Mouse (Mus musculus) megakaryocyte-erythroid progenitor cell, adult 5-6 weeks (primary cell): ENCODE data around the gene Uts2r. TPM values are rescaled to one million over a fixed set of nuclear protein-coding genes. Genes with fewer than 3 reads are reported as not detected.
A peak's percentile ranks its signal among the peaks of the same experiment; 100 is the strongest.

Experiments used
- ATAC-seq: replicated peaks from 2 replicates; pipeline ENCODE4 v1.8.0; 2016; ENCODE audit warnings: mild to moderate bottlenecking, inconsistent platforms; ENCODE audit not compliant: severe bottlenecking, poor library complexity, low FRiP score, low TSS enrichment
- total RNA-seq, 2 experiments: library from RNA; stranded (forward) in 1 of 2; stranded (reverse) in 1 of 2; fragments of 200-1000, 215-1000 nt in 1 of 2; fragments of >200 nt in 1 of 2; fragmentation: Nextera tagmentation in 1 of 2; gene quantifications; 2 replicates each; pipeline ENCODE4 v1.2.3; 2014 to 2017

Gene Uts2r
- total RNA-seq (2014; fragmentation: Nextera tagmentation) (not detected in 2 replicates), total RNA-seq (2017) (not detected in 2 replicates)

GRCm38 (mm10) chr11:121159971-121160370 lies at the start of gene Uts2r:
Uts2r (plus strand) TSS chr11:121160271.
- no peak for ATAC-seq

- ATAC-seq = no peak
Observed at GRCm38 (mm10) chr11:121111051-121111450, 49.0 kb upstream of the Uts2r start.

- ATAC-seq = no peak
Observed at GRCm38 (mm10) chr11:121111601-121112000, 48.5 kb upstream of the Uts2r start.

- no peak for ATAC-seq
Observed at GRCm38 (mm10) chr11:121112091-121112775, 47.8 kb upstream of the Uts2r start.

GRCm38 (mm10) chr11:121118106-121118505 lies 42.0 kb upstream of the Uts2r start:
- ATAC-seq = no peak

GRCm38 (mm10) chr11:121118577-121118976 lies 41.5 kb upstream of the Uts2r start, which contains the start of gene Tex19.2:
Tex19.2 (minus strand) TSS chr11:121118677.
- ATAC-seq = no peak

GRCm38 (mm10) chr11:121121151-121121550 lies 38.9 kb upstream of the Uts2r start:
- no peak for ATAC-seq

GRCm38 (mm10) chr11:121122024-121122670 lies 37.9 kb upstream of the Uts2r start:
- ATAC-seq = peak; percentile 73

GRCm38 (mm10) chr11:121123438-121123837 lies 36.6 kb upstream of the Uts2r start:
- ATAC-seq = no peak

GRCm38 (mm10) chr11:121125522-121126172 lies 34.4 kb upstream of the Uts2r start:
- no peak for ATAC-seq

- ATAC-seq = 0 out of 2 replicates have a peak, but pooled peaks have one; percentile 48
Observed at GRCm38 (mm10) chr11:121126395-121126794, 33.7 kb upstream of the Uts2r start.

GRCm38 (mm10) chr11:121127441-121127840 lies 32.6 kb upstream of the Uts2r start:
- no peak for ATAC-seq

- no peak for ATAC-seq
Observed at GRCm38 (mm10) chr11:121129616-121130015, 30.5 kb upstream of the Uts2r start.

GRCm38 (mm10) chr11:121134600-121134999 lies 25.5 kb upstream of the Uts2r start:
- ATAC-seq = no peak

- ATAC-seq = no peak
Observed at GRCm38 (mm10) chr11:121137682-121138081, 22.4 kb upstream of the Uts2r start.

GRCm38 (mm10) chr11:121138732-121139131 lies 21.3 kb upstream of the Uts2r start:
- ATAC-seq = peak; percentile 34; the same call in 1 of the 2 replicates

GRCm38 (mm10) chr11:121143325-121144015 lies 16.6 kb upstream of the Uts2r start:
- ATAC-seq = no peak

GRCm38 (mm10) chr11:121145865-121146264 lies 14.2 kb upstream of the Uts2r start, which contains the start of gene Tex19.1:
Tex19.1 (plus strand) TSS chr11:121146143.
- 0 out of 2 replicates have a peak, but pooled peaks have one; percentile 24 for ATAC-seq

- ATAC-seq = peak; percentile 45; the same call in 1 of the 2 replicates
Observed at GRCm38 (mm10) chr11:121148193-121148592, 11.9 kb upstream of the Uts2r start.

- ATAC-seq = no peak
Observed at GRCm38 (mm10) chr11:121154203-121154602, 5.9 kb upstream of the Uts2r start.
